11 mouse cellular contexts compared by ENCODE assay signal in the genomic region with DNA sequence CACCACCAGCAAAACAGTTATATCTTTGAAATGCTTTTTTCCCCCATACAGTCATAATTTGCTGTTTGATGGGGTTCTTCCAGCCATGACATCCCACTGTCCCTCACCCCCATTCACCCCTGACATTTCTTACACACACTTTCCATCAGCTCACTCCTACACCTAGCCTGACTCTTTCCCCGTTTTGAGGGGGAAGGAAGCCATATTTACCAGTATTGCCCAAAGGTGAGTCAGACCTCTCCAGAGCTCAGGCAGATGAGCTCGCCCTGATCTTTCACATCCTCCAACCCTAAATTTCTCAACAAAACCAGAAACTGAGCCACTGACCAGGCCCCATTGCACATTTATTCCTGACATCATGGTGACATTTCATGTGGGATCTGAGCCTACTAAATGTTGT.
"Had no signal": no experiment of that assay in that cellular context is flagged by ENCODE, and none has a peak within 500 bp of the region (broad histone marks: within the 10 kb centered on the region; RNA-seq: fewer than 3 reads in every experiment).

No protein-coding gene starts in this region.

- H3K9me3 ChIP-seq: kidney, embryonic 15.5 days; liver, embryonic 13.5 days had no signal

- H3K4me2 ChIP-seq: kidney, embryonic 15.5 days; liver, embryonic 13.5 days; midbrain, embryonic 11.5 days had no signal

- H3K9ac ChIP-seq: kidney, embryonic 15.5 days; liver, embryonic 13.5 days had no signal

- H3K36me3 ChIP-seq: kidney, embryonic 15.5 days; liver, embryonic 13.5 days had no signal

- H3K27me3 ChIP-seq: kidney, embryonic 15.5 days; liver, embryonic 13.5 days had no signal

- DNase-seq: kidney, adult 8-10 months; kidney, postnatal 10 days; kidney, postnatal 4 days; liver, embryonic 13.5 days; lung, adult 2 months; midbrain, embryonic 14.5 days; thymus, adult 18-20 months; thymus, postnatal 36 days had no signal

- H3K4me1 ChIP-seq: kidney, embryonic 15.5 days; liver, embryonic 13.5 days had no signal

- H3K4me3 ChIP-seq: kidney, embryonic 15.5 days; liver, embryonic 13.5 days had no signal

- H3K27ac ChIP-seq: kidney, embryonic 15.5 days; liver, embryonic 13.5 days; macrophage had no signal
